Mouse (Mus musculus): ENCODE results near the gene H2-Q7. TPM values are rescaled to one million over a fixed set of nuclear protein-coding genes. Genes with fewer than 3 reads are reported as not detected.

Gene H2-Q7
- total RNA-seq, 2 experiments from 2014 or later = 5.1 to 5.2 TPM

Other genes with a start within 250 kb of the H2-Q7 start
- 10 to 100 TPM; 11.5 to 12.6 TPM for gene Ltb, start 244.7 kb upstream of the H2-Q7 start, total RNA-seq (2021)
- gene Tnf, start 237.1 kb upstream of the H2-Q7 start, total RNA-seq (2021) = 1 to 10 TPM; 1.3 to 1.4 TPM
- gene Lta, start 233.8 kb upstream of the H2-Q7 start, total RNA-seq (2021) = under 1 TPM; 0.81 to 0.97 TPM
- 1 to 10 TPM in 1 of 2 experiments, not detected in 1; 1.3 TPM for gene Gm16181, start 218.3 kb upstream of the H2-Q7 start, total RNA-seq (2021)
- gene Atp6v1g2, start 205.5 kb upstream of the H2-Q7 start, total RNA-seq (2021) = 1 to 10 TPM; 5.6 to 9.4 TPM
- 10 to 100 TPM; 17.3 to 17.5 TPM for gene Nfkbil1, start 203.4 kb upstream of the H2-Q7 start, total RNA-seq (2021)
- 100 to 1,000 TPM; 189 to 235 TPM for gene Ddx39b, start 197.4 kb upstream of the H2-Q7 start, total RNA-seq (2021)
- 100 to 1,000 TPM; 105 to 116 TPM for gene H2-D1, start 176.4 kb upstream of the H2-Q7 start, total RNA-seq (2021)
- 1 to 10 TPM; 1.4 to 1.5 TPM for gene H2-Q1, start 118.8 kb upstream of the H2-Q7 start, total RNA-seq (2021)
- gene H2-Q2, start 96.9 kb upstream of the H2-Q7 start, total RNA-seq (2021) = 1 to 10 TPM in 1 of 2 experiments, under 1 TPM in 1; 0.70 to 1.4 TPM
- gene H2-Q4, start 59.5 kb upstream of the H2-Q7 start, total RNA-seq (2021) = 10 to 100 TPM; 18.5 to 22.0 TPM
- gene H2-Q6, start 14.3 kb upstream of the H2-Q7 start, total RNA-seq (2021) = 1 to 10 TPM; 3.2 to 4.6 TPM
- 100 to 1,000 TPM in 1 of 2 experiments, 10 to 100 TPM in 1; 41.1 to 106 TPM for gene H2-Q10, start 30.9 kb downstream of the H2-Q7 start, total RNA-seq (2021)
- gene Pou5f1, start 66.9 kb downstream of the H2-Q7 start, total RNA-seq (2021) = under 1 TPM; 0.18 to 0.64 TPM
- gene Tcf19, start 77.7 kb downstream of the H2-Q7 start, total RNA-seq (2021) = 10 to 100 TPM; 20.3 to 25.1 TPM
- gene Cchcr1, start 77.9 kb downstream of the H2-Q7 start, total RNA-seq (2021) = 10 to 100 TPM in 1 of 2 experiments, 1 to 10 TPM in 1; 9.9 to 15.8 TPM
- not detected for gene Psors1c2, start 94.0 kb downstream of the H2-Q7 start, total RNA-seq (2021)
- gene Cdsn, start 113.0 kb downstream of the H2-Q7 start, total RNA-seq (2021) = under 1 TPM; 0.24 to 0.30 TPM
- gene 2300002M23Rik, start 128.3 kb downstream of the H2-Q7 start, total RNA-seq (2021) = not detected
- not detected for gene Sfta2, start 162.4 kb downstream of the H2-Q7 start, total RNA-seq (2021)
- gene Gm9573, start 187.5 kb downstream of the H2-Q7 start, total RNA-seq (2021) = not detected
- not detected for gene Mucl3, start 204.5 kb downstream of the H2-Q7 start, total RNA-seq (2021)
- 10 to 100 TPM; 49.2 to 66.4 TPM for gene Vars2, start 228.4 kb downstream of the H2-Q7 start, total RNA-seq (2021)
- gene Gtf2h4, start 234.6 kb downstream of the H2-Q7 start, total RNA-seq (2021) = 10 to 100 TPM; 27.6 to 32.2 TPM